Mouse (Mus musculus) colon, adult 2 months (tissue): ENCODE results near the gene Ap1b1. TPM values are rescaled to one million over a fixed set of nuclear protein-coding genes. Genes with fewer than 3 reads are reported as not detected.

ENCODE experiments used
- polyA plus RNA-seq: library from polyadenylated mRNA; depleted of rRNA; stranded (reverse); fragments of >200 nt; gene quantifications from 2 replicates; pipeline ENCODE4 v1.2.3, GENCODE M21; 2012; rRNA removed

The Ap1b1 gene
- polyA plus RNA-seq = 97.3 and 107 TPM in 2 replicates

DNA sequence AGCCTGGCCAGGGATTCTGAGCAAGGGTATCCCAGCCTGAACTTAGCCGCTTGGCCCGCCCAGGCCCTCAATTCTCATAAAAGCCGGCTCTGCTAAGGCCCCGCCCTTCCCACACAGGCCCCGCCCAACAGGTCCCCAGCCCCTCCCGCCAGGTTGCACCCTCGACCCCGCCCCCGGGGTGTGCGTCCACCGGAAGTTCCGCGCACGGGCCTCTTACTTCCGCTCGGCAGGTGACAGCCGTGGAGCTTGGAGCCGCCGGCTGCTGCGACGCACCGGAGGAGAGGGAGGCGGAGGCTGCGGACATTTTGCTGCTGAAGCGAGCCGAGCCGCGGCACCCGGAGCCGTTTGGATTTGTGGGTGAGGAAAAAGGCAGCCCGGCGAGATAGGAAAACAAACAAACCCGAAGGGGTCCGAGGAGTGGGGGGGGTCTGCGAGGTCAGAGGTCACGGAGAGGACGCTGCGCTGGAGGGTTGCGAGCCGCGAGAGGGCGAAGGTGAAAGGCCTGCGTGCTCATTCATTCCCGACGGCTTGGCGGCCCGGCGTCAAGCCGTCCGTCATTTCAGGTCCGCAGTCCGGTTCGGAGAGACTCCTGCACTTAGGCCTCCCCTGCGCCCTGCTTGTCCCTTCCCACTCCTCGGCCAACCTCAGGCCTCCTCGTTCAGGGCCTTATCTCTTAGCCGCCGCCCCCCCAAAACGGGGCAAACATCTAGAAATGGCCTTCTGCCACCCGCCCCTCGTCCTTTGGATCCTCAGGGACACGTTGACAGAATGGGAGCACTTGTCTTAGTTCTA, at the start of gene Ap1b1:
TSS of gene Ap1b1 (plus strand) at position 130 of the 792 bp plus-strand sequence.

DNA sequence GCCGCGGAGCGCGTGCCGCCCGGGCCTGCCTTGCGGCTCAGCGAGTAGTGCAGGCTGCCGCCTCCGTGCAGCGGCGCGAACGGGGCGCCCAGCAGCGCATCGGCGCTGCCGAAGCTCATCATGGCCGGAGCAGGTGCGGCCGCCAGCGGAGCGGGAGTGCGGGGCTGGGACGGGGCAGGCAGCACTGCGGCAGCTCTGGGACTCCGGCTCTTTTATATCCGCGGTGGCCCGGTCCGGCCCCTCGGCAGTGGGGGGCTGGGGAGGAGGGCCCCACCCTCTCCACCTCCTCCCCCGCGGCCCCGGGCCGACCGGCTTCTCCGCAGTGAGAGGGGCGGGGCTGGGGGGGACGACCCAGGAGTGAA, 38.8 kb upstream of the Ap1b1 start, which contains the start of gene Nefh:
TSS of gene Nefh (minus strand) at position 252 of the 362 bp plus-strand sequence.

DNA sequence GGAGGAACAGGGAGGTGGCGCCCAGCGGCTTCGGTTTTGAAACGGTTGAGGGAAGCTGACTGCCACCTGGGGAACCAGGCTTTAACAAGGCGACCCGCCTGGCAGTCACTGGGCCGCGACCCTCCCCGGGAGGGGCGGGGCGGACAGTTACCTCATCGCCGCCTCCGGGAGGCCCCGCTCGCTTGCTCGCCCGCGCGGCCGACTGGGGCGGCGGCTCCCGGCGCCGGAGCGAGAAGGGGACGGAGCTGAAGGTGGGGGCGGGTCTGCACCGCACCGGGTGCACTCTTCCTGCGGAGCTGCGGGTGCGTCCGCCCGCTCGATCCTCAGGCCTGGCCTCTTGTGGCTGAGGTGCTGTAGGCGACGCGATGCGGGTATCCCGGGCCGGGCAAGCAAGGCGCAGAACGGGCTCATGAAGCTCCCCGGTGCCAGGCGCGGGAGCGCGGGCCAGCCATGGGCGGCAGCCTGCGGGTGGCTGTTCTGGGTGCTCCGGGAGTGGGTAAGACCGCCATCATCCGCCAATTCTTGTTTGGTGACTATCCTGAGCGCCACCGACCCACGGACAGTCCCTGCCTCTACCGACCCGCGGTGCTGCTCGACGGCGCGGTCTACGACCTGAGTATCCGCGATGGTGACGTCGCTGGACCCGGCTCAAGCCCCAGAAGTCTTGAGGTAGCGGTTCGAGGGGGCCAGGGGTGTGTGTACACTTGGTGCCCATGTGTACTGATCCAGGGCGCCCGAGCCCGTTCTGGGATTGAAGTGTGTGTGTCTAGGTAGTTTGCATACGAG, 71.4 kb downstream of the Ap1b1 start, which contains the start of gene Rasl10a:
TSS of gene Rasl10a (plus strand) at position 273 of the 786 bp plus-strand sequence.

DNA sequence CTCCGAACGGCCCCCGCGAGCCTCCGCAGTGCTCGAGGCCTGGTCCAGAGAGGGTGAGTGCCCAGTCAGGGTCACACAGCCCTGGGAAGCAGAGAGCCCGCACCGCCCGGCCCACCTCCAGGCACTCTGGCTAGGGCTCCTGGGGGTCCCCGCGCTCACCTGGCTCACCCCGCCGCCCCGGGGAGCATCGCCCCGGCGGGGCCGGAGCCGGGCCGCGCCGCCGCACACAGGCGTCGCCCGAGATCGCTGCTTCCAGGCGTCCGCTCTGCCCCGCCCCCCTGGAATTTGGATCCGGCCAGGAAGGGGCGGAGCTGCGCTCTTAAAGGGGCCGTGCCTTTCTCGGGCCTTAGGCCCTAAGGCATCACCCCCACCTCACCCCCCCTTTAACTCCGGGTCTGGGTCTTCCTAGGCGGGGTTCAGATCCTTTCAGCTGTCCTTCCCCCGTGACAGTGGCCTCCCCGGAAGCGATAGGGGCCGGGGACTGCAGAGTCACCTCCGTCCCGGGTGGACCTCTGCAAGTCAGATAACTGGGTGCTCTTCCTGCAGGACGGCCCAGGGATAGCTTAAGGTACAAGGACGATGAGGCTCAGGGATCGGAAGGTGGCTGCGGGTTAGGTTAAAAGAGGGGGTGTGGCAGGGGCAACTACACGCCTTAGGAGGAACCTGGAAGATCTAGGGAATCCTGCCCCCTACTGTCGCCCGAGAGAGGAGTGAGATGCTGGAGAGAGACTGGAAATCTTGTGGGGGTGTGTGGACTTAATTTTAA, 78.6 kb downstream of the Ap1b1 start, which contains the start of gene Gas2l1:
TSS of gene Gas2l1 (minus strand) at position 272 of the 766 bp plus-strand sequence.

Other genes starting within 250 kb of the Ap1b1 start
- 0.06 TPM in 1 of 2 replicates, not detected in the other for gene Cabp7, start 240.0 kb upstream of the Ap1b1 start, polyA plus RNA-seq
- gene Nf2, start 137.3 kb upstream of the Ap1b1 start, polyA plus RNA-seq = 43.5 and 49.9 TPM in 2 replicates
- 41.8 and 56.2 TPM in 2 replicates for gene Nipsnap1, start 112.9 kb upstream of the Ap1b1 start, polyA plus RNA-seq
- gene Thoc5, start 91.5 kb upstream of the Ap1b1 start, polyA plus RNA-seq = 14.5 and 15.7 TPM in 2 replicates
- gene Nefh, start 38.8 kb upstream of the Ap1b1 start, polyA plus RNA-seq = 0.44 and 0.47 TPM in 2 replicates
- 2.4 and 2.8 TPM in 2 replicates for gene Rasl10a, start 71.3 kb downstream of the Ap1b1 start, polyA plus RNA-seq
- gene Gas2l1, start 78.5 kb downstream of the Ap1b1 start, polyA plus RNA-seq = 135 and 142 TPM in 2 replicates
- 26.0 and 28.7 TPM in 2 replicates for gene Rhbdd3, start 112.1 kb downstream of the Ap1b1 start, polyA plus RNA-seq
- 222 and 233 TPM in 2 replicates for gene Ewsr1, start 112.4 kb downstream of the Ap1b1 start, polyA plus RNA-seq
- gene Emid1, start 165.4 kb downstream of the Ap1b1 start, polyA plus RNA-seq = 41.2 and 49.5 TPM in 2 replicates